Mouse (Mus musculus): ENCODE results near the gene Ppp1r14a. TPM values are rescaled to one million over a fixed set of nuclear protein-coding genes. Genes with fewer than 3 reads are reported as not detected.

Gene Ppp1r14a
- total and polyA plus RNA-seq, 3 experiments: 3.8 to 7.1 TPM; not detected in 1

DNA sequence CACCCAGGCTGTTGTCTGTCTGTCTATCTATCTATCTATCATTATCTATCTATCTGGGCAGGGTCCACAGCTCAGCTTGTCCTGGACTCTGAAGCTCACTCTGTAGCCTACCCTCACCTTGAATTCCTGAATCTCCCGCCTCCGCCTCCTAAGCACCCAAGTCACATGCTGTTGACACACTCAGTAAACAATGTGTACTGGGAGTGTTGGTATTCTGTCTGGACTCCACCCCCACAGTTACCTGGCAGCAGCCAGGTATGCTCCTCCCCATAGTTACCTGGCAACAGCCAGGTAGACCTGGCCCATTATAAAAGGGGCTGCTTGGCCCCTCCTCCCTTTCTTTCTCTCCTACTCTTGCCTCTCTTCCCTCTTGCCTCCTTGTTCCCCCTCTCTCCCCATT lies 1.0 kb upstream of the Ppp1r14a start:
- H3K9ac ChIP-seq (ENCODE audit: control insufficient read depth, low read depth, low read length, poor library complexity, severe bottlenecking): no peak overlapping the region
- no peaks in the 10 kb centered on the region for H3K27me3 ChIP-seq (ENCODE audit: control insufficient read depth in 1 of 2, insufficient read depth in 2 of 2, low read length in 2 of 2)
- H3K4me3 ChIP-seq (ENCODE audit: control insufficient read depth in 1 of 2, insufficient read depth in 1 of 2, low read depth in 2 of 2, low read length in 2 of 2): no peak overlapping the region
- no peak for TF ChIP-seq MAX (IDR thresholded peaks at IDR 0.05; ENCODE audit: low read length)
- peaks cover 19 to 25% of the 10 kb centered on the region in 2 experiments for H3K4me1 ChIP-seq (ENCODE audit: control insufficient read depth in 1 of 2, insufficient read depth in 2 of 2, low read length in 2 of 2)
- H3K79me2 ChIP-seq (ENCODE audit: control insufficient read depth, insufficient read depth, low read length, poor library complexity): no peaks in the 10 kb centered on the region
- no peaks in the 10 kb centered on the region for H3K9me3 ChIP-seq (replicated peaks; ENCODE audit: insufficient read depth, low read length)
- DNase-seq (ENCODE audit: low read depth, low spot score): no peak
- H3K27ac ChIP-seq (ENCODE audit: control insufficient read depth, low read depth, low read length): no peak overlapping the region
- H3K36me3 ChIP-seq (ENCODE audit: control insufficient read depth in 1 of 2, insufficient read depth in 2 of 2, low read length in 2 of 2): peaks cover 0 to 11% of the 10 kb centered on the region in 2 experiments; a peak in 2 of 4 replicates

DNA sequence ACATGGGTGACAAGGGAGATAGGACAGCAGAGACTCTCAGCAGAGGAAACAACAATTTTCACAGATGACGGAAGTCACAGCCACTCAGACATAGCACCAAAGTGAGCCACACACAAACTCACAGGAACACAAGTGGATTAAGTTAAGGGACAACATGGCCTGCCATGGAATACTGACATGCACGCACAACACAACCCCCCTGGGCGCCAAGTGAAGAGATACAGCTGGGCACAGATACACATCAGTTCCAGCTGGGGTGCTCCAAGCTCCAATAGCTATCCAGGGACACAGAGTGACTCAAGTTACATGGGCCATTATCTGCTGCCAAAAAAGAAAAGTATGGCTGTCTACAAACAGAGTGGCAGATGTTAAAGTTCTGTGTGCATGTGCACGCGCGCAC lies 748 bp downstream of the Ppp1r14a start:
- Histone ChIP-seq H3K27ac (ENCODE audit: control insufficient read depth, low read depth, low read length) (no peak overlapping the region), H3K4me3 (ENCODE audit: control insufficient read depth in 1 of 2, insufficient read depth in 1 of 2, low read depth in 2 of 2, low read length in 2 of 2) (peak overlapping the region; percentile 68 to 95), H3K36me3 (ENCODE audit: control insufficient read depth in 1 of 2, insufficient read depth in 2 of 2, low read length in 2 of 2) (peaks cover 0 to 2% of the 10 kb centered on the region in 2 experiments; a peak in 2 of 4 replicates), H3K9me3 (replicated peaks; ENCODE audit: insufficient read depth, low read length) (no peaks in the 10 kb centered on the region), H3K4me1 (ENCODE audit: control insufficient read depth in 1 of 2, insufficient read depth in 2 of 2, low read length in 2 of 2) (peaks cover 8 to 17% of the 10 kb centered on the region in 2 experiments), H3K79me2 (ENCODE audit: control insufficient read depth, insufficient read depth, low read length, poor library complexity) (no peaks in the 10 kb centered on the region), H3K27me3 (ENCODE audit: control insufficient read depth in 1 of 2, insufficient read depth in 2 of 2, low read length in 2 of 2) (no peaks in the 10 kb centered on the region), H3K9ac (ENCODE audit: control insufficient read depth, low read depth, low read length, poor library complexity, severe bottlenecking) (no peak overlapping the region)
- TF ChIP-seq USF1 (IDR thresholded peaks at IDR 0.05; ENCODE audit: low read depth, low read length) (no peak), ZMIZ1 (IDR thresholded peaks at IDR 0.05; ENCODE audit: low read depth, low read length) (no peak), ETS1 (IDR thresholded peaks at IDR 0.05; ENCODE audit: low read depth, low read length) (peak; percentile 68), CHD2 (IDR thresholded peaks at IDR 0.05; ENCODE audit: low read length) (no peak)
- DNase-seq (ENCODE audit: low read depth, low spot score): no peak

DNA sequence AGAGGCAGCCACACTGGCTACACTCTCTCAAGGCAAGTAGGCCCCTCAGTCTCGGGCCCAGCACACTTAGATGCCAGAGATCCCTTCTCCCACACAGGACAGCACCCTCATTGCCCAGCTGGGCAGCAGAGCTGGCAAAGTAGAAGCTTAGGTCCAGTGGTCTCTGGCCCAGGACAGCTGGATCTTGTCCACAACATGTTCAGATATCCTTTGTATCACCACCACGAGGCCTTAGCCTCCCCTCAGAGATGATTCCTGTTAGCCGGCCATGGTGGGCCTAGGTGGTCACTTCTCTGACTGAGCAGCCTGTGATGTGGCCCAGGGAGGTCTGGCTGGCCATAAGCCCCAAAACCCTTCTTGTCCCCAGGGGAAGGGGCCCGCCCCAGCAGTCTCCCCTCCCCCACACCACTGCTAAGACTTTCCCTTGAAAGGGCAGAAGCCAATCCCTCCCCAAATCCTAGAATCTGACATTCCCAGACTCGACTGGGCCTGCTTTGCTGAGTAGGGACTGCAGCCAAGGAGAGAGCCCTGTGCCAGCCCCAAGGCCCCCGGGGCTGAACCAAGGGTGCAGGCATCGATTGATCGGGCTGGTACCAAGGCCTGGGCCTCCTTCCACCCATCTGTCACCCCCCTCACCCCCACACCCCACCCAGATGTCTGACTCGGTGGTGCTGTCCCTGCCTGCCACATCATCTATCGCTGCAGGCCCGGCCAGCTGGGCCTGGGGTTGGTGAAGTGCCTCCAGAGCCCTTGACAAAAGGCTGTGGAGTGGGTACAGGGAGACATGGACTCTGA lies 1.8 kb downstream of the Ppp1r14a start:
- no peaks in the 10 kb centered on the region for H3K79me2 ChIP-seq (ENCODE audit: control insufficient read depth, insufficient read depth, low read length, poor library complexity)
- no peaks in the 10 kb centered on the region for H3K27me3 ChIP-seq (ENCODE audit: control insufficient read depth in 1 of 2, insufficient read depth in 2 of 2, low read length in 2 of 2)
- no peak overlapping the region for H3K4me3 ChIP-seq (ENCODE audit: control insufficient read depth in 1 of 2, insufficient read depth in 1 of 2, low read depth in 2 of 2, low read length in 2 of 2)
- peaks cover 5 to 12% of the 10 kb centered on the region in 2 experiments; a peak in 1 of 4 replicates for H3K4me1 ChIP-seq (ENCODE audit: control insufficient read depth in 1 of 2, insufficient read depth in 2 of 2, low read length in 2 of 2)
- TF ChIP-seq SMC3 (IDR thresholded peaks at IDR 0.05; ENCODE audit: low read depth, low read length) (no peak), MXI1 (IDR thresholded peaks at IDR 0.05; ENCODE audit: low read depth, low read length) (no peak)
- no peak overlapping the region for H3K9ac ChIP-seq (ENCODE audit: control insufficient read depth, low read depth, low read length, poor library complexity, severe bottlenecking)
- no peak for DNase-seq (ENCODE audit: low read depth, low spot score)
- H3K36me3 ChIP-seq (ENCODE audit: control insufficient read depth in 1 of 2, insufficient read depth in 2 of 2, low read length in 2 of 2): no peaks in the 10 kb centered on the region; a peak in 1 of 4 replicates
- H3K27ac ChIP-seq (ENCODE audit: control insufficient read depth, low read depth, low read length): no peak overlapping the region
- H3K9me3 ChIP-seq (replicated peaks; ENCODE audit: insufficient read depth, low read length): no peaks in the 10 kb centered on the region

All from MEL (cell line).